Mouse (Mus musculus): Measurements from ENCODE around the gene Vmn1r19.
"Not testable (repeated sequence)": the region's sequence is repeated elsewhere in the genome, so short reads cannot be mapped to it uniquely, and the experiment has no call there.

Gene Vmn1r19

DNA sequence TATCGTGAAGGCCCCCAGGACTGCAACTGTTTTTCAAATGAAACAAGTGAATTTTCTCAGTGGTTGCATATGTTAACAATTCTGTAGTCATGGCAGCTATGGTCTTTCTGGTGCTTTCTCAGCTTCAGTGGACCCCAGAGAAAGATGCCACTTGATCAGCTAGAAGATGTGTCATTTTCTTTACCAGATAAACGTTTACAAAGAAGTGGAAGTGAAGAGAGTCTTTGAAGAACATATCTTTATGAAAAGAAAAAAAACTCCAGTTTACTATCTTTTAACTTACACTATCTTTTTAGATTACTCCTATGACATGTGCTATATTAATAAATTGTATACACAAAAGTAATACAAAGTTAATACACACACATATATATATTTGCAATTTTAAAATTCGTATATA lies at the start of gene Vmn1r19:
Gene Vmn1r19 (plus strand): TSS at position 301 of the 400 bp plus-strand sequence.
- DNase-seq (ENCODE audit: low spot score) = not testable (repeated sequence)

DNA sequence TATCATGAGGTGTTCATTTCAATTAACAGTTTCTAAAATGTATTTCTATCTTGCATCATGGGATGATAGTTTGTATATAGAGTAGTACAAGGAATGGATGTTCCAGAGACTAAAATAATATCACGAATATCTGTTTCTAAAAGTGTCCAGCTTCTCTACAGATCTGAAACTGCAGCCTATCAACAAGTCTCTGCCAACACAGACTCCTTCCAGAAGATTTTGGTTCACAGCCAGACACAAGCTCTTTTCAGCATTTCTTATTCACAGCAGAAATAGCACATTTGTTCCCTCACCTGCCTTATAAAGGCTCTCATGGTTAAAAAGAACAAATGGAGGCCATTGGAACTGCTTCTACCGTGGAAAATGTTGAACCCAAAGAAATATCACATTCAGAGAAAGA lies 46.7 kb upstream of the Vmn1r19 start:
- no peak for DNase-seq (ENCODE audit: low spot score)

GRCm38 (mm10) chr6:57363627-57364026 lies 40.0 kb upstream of the Vmn1r19 start, which contains the start of gene Vmn1r17:
Gene Vmn1r17, minus strand, starts transcription at chr6:57363727.
- DNase-seq (ENCODE audit: low spot score) = no peak

GRCm38 (mm10) chr6:57365866-57366265 lies 37.7 kb upstream of the Vmn1r19 start:
- not testable (repeated sequence) for DNase-seq (ENCODE audit: low spot score)

GRCm38 (mm10) chr6:57367496-57367895 lies 36.1 kb upstream of the Vmn1r19 start:
- DNase-seq (ENCODE audit: low spot score) = no peak

DNA sequence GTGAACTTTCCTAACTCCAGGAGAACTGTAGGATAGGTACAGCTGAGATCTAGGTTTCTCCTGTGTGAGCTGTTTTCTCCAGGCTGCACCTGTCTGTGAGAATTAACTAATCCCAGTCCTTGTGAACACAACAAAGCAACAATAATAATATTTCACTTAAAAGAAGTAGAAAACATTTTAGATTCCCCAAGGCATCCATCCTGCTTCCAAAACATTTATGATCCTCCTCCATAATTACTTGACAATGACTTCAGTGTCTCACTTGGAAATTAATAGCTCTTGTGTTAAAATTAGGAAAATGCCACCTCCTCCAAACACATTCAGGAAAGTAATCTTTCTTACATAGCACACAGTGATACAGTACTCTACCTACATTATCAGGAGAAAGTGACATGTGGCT lies 7.9 kb upstream of the Vmn1r19 start, which contains the start of gene Vmn1r18:
Gene Vmn1r18 (minus strand): TSS at position 101 of the 400 bp plus-strand sequence.
- DNase-seq (ENCODE audit: low spot score) = no peak

GRCm38 (mm10) chr6:57428630-57429029 lies 25.1 kb downstream of the Vmn1r19 start, which contains the start of gene Vmn1r20:
Gene Vmn1r20, plus strand, starts transcription at chr6:57428930.
- no peak for DNase-seq (ENCODE audit: low spot score)

- DNase-seq (ENCODE audit: low spot score) = no peak
These were observed 27.6 kb downstream of the Vmn1r19 start for GRCm38 (mm10) chr6:57431196-57431595.
